Mouse (Mus musculus): ENCODE measurements around the gene Mrgprf.

DNA sequence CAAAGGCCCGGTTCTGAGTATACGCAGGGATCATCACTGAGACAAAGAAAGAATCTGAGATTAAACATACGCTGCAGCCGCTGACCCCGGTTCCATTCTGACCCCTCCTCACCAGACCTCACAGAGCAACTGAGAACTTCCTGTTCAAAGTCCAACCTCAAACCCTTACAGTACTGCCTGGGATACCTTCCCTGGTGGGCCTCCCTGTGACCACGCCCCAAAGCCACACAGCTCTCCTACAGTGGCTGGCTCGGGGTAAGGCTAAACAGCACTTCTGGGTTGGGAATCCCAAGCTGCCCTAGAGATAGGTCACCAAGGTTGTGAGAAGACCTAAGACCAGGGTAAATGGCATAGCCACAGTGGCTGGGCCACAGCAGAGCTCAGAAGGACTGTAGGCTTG lies 31.7 kb upstream of the Mrgprf start:
- no peak for TF ChIP-seq UBTF (IDR thresholded peaks at IDR 0.05; ENCODE audit: borderline replicate concordance, insufficient read depth, low read depth, low read length)
- no peak for TF ChIP-seq POLR2A (IDR thresholded peaks at IDR 0.05; ENCODE audit: control insufficient read depth in 1 of 2, insufficient read depth in 1 of 2, low read depth in 1 of 2, low read length in 2 of 2, poor library complexity in 1 of 2)
- TF ChIP-seq E2F4 (IDR thresholded peaks at IDR 0.05; ENCODE audit: borderline replicate concordance, low read depth, low read length), result no peak
- TF ChIP-seq CTCF (IDR thresholded peaks at IDR 0.05 in 2 of 3, conservative IDR thresholded peaks at IDR 0.05 in 1 of 3; ENCODE audit: control insufficient read depth in 1 of 3, insufficient read depth in 1 of 3, low read depth in 2 of 3, low read length in 3 of 3, poor library complexity in 1 of 3, severe bottlenecking in 1 of 3), result no peak
- no peak for TF ChIP-seq HCFC1 (IDR thresholded peaks at IDR 0.05; ENCODE audit: low read depth, low read length)
- TF ChIP-seq ZMIZ1 (IDR thresholded peaks at IDR 0.05; ENCODE audit: low read depth, low read length), result no peak
- no peak for TF ChIP-seq POLR2AphosphoS2 (IDR thresholded peaks at IDR 0.05; ENCODE audit: low read length)
- no peak for TF ChIP-seq TCF12 (IDR thresholded peaks at IDR 0.05; ENCODE audit: low read depth, low read length)
